Mouse (Mus musculus) frontal cortex, postnatal 10 days (tissue): ENCODE measurements around the gene Prickle3.
"Not testable (repeated sequence)": the region's sequence is repeated elsewhere in the genome, so short reads cannot be mapped to it uniquely, and the experiment has no call there.

Experiments
- DNase-seq, 2 experiments: peaks; one replicate each; pipeline ENCODE4 v3.0.0; 2022; ENCODE audit warnings: low spot score in 2 of 2, mixed read lengths in 1 of 2

The Prickle3 gene

DNA sequence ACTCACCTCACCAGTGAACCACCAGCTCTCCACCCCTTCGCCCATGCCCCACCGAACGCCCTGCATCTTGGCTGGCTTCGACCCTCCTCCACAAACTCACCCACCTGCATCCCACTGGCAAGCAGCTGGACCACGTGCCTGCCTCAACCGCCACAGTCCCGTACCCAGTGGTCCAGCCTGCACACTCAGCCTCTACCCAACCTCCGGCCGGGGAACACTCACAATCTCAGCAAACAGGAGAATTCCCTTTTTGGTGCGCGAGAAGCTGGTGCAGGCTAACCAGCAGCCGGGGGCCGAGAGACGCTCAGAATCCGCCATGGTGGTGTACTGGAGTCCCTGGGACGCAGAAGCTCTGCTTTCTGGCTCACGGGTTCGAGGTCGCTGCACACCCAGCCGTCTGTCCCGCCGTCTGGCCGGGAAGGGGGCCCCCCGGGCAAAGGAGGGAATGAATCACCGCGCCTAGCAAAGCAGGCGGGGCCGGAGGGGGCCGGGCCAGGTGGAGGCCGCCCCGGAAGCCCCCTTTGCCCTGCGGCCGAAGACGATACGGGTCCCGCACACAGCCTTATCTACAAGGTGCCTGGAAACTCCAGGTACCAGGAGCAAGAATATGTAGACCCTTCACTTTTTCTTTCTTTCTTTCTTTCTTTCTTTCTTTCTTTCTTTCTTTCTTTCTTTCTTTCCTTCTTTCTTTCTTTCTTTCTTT, 14.0 kb downstream of the Prickle3 start, which contains the start of gene Plp2:
Gene Plp2, minus strand, starts transcription at position 470 of the 703 bp plus-strand sequence.
- peak in 1 of 2 experiments; percentile 28 for DNase-seq

DNA sequence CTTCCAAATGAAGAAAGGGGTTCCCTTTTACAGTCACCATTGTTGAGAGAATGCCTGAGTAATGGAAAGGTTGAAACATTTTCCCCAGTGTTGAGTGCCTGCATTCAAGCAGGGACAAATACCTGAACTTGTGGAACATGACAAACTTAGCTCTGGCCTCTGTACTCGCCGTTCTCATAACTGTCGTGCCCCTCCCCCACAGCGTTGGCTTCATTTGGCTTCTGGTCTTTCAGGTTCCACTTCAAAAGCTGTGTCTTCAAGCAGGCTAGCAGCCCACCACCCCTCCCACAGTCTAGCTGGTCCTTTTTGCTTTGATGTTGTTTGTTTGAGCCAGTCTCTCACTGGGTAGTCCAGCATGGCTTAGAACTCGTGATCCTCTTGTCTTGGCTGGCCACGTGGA, 15.7 kb downstream of the Prickle3 start:
- no peak for DNase-seq

DNA sequence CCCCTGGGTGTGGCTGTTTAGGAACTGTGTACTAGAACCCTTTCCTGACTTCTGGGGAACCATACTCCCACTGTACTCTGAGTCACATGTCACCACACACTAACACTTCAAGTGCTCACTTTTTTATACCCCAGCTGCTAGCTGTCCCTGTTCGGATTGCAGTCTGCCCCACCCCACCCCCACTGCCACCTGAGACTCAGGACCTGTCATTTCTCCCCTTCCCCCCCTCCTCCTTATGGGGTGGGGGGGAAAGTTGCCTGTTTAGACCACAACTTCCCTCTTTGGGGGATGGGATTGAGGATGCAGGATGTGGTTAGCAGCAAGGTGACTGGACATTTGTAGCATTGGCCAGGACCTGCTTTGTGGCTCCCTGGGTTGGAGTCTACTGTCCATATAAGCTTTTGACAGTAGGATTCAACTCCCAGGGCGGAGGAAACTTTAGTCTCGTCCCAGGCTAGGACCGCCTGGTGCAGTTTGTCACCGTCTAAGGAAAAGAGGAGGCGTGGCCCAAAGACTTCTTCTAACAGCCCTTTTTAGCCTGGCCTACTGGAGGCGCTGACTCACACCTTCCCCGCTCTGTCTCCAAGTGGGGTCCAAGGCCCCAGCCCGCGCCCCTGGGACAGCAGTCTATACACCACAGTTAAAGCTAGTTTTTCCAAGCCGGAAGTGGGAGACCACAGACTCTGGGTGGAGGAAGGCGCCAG, 16.7 kb downstream of the Prickle3 start:
- no peak for DNase-seq

DNA sequence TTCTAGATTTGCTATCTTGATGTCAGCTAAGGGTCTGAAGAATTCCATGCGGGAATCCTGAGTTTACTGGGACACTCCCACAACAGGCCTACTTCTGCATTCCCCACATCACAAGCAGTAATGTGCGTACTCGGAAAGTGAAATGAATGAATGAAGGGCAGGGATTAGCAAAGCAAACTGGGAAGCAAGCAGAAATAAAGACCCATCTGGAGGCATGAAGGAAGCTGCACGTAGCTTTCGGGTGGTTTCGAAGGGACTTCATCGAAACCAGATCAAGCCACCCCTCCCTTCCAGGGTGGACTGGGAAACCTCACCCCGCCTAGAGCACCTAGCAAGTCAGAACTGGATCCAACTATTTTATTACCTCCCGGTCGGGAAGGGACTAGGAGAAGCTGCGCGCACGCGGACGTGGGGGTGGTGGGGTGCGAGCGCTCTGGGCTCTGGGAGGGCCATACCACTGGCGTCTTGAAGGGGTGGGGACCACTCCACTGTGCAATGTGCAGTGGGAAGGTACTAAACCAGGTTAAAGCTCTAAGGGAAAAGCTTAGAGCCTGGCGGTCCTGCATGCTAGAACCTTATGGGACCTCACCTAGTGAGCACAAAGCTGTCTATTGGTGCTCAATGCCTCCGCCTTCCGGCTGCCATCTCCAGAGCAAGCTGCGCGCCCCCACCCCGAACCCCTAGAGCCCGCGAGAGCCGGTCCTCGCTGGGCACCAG, 17.4 kb downstream of the Prickle3 start:
- no peak for DNase-seq

DNA sequence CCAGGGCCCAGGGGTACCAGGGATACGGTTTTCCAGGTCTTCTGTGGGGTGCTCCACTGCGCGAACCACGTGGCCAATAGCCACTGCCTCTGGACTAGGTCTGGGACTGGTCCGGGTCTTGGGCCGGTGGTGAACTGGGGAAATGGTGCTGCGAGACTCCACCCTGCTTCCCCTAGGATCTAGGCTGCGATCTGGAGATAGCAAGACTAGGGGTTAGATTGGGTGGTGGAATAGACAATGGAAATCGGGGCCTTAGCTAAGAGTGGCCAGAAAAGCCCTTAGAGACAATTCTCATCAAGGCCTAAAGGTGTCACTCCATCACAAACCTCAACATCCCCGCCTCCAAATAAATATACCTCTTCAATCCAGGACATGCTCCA, 17.9 kb downstream of the Prickle3 start:
- no peak for DNase-seq

DNA sequence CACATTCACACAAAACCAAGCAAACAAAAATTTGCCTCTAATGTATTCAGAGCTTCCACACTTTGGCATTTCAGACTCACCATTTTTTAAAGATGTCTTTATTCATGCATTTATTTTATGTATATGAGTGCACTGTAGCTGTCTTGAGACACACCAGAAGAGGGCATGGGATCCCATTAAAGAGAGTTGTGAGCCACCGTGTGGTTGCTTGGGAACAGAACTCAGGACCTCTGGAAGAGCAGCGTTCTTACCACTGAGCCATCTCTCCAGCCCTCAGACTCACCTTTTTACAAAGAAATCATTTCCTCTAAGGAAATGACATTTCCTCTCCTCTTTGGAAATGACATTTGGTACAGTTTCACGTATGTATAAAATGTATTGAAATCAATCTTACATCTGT, 21.9 kb downstream of the Prickle3 start:
- DNase-seq = no peak

DNA sequence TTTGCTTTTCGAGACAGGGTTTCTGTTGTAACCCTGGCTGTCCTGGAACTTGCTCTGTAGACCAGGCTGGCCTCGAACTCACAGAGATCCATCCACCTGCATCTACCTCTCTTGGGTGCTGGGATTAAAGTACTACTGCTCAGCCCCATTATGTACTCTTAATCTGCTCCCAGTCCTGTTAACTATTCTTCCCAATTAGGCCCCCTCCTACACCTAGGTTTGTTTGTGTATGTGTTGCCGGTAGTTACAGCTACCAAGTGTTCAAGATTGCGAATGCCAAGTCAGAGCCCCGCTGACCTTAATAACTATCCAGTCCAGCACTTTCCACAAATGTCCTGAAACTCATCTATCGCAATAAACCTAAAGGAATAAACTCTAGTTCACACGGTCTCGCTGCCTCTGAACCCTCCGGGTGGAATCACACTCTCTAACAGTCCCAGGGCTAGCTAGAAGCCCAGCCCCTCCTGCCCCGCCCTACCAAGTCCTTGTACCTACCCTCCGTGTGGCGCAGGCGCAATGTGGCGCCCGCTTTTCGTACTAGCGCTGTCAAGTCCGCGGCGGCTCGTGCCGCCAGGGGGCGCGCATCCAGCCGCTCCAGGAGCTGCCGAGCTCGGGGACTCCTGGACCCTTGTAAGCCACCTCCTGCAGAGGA, 22.5 kb downstream of the Prickle3 start:
- DNase-seq = peak; percentile 65 to 75

DNA sequence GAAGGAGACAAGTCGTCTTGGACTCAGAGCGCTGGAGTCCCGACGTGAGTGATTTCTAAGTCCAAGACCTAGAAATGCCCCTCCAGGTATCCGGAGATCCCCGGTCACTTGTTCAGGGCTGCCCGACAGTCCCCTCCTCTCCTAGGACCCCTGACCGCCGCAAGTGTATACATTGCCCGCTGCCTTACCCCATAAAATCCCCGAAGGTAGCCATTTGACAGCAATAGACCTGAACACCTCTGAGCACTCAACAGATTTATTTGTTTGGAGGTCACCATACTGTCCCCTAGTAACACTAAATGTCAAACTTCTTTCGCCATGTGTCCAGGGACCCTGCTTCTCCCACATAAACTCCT, 23.0 kb downstream of the Prickle3 start:
- no peak for DNase-seq

DNA sequence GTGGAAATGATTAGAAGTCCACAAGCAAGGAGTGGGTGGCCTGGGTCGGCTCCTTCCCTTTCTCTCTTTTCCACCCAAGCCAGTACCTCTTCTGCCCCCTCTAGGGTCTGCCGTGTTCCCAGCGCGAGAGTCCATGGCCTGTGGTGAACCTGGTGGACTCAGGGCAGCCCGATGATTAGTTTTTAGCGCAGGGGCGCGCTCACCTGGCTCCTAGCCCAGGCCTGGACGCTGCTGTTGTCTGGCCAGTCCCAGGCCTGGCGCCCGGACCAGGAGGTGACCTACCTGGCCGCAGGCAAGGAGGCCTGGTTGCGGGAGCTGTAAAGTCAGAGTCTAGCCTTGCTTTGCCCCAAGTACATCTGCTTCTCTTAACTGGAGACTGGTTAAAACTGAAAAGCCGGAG, 23.8 kb downstream of the Prickle3 start, which contains the start of gene Magix:
Gene Magix, minus strand, starts transcription at position 388 of the 400 bp plus-strand sequence.
- DNase-seq = no peak

DNA sequence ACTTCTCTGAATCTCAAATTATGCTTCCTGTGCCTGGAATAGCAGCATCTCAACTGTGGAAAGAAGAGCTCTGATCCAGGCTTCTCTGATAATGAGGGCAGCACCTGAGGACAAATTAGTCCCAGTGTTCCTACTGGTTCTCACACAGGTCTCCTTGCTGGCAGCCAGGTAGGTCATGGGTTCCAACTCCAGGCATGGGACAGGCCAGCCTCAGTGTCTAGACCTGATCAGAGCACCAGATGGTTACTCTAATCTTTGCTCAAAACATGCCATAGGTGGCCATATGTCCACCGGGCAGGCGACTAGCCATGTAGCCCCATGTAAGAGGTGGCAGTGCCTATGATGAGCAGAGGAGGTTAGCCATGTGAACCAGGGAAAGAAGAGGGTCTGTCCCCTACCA, 31.3 kb downstream of the Prickle3 start:
- no peak for DNase-seq

DNA sequence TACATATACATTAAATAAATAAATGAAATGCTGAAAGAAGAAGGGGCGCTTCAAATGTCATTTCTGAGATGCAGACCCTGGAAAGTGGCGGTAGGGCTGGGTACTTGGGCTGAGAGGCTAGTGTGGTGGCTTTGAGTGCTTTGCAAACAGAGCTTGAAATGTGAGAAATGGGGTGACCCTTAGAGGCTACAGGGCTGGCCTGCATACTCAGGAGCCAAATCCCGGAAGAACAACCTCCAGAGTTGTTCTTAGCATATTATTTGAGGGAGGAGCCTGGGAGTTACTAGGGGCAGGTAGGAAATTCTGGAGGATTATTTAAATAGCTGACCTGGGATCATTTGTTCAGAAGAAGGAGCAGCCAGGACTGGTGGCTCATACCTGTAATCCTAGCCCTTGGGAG, 33.4 kb downstream of the Prickle3 start:
- DNase-seq = no peak

DNA sequence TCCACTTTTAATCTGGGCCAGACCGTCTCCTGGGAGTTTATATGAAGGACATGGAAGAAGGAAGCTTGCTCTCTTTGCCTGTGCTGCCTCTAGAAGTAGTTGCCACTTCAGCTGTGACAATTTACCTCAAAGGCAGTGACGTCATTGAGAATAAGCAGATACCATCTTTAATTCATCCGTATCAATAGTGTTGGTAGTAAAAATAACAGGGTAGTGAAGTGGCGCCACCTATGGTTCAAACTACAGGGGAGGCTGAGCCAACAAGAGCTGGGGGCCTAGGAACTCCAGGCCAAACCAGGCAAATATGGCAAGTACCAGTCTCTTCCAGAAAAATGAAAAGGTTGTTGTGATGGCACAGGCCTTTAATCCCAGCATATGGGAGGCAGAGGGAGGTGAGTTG, 35.8 kb downstream of the Prickle3 start:
- DNase-seq = no peak

DNA sequence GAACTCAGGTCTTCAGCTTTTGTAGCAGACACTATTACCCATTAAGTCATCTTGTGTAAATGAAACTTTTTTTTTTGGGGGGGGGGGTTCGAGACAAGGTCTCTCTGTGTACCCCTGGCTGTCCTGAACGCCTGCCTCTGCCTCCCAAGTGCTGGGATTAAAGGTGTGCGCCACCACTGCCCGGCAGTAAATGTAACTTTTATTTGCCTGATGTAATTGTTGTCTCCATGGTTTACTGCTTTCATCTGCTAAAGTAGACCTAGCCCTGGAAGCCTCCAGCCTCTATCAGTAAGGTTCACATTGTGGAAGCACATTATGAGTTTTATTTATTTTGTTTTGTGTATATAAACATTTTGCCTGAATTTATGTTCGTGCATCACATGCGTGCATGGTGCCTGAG, 39.5 kb downstream of the Prickle3 start:
- DNase-seq = no peak

DNA sequence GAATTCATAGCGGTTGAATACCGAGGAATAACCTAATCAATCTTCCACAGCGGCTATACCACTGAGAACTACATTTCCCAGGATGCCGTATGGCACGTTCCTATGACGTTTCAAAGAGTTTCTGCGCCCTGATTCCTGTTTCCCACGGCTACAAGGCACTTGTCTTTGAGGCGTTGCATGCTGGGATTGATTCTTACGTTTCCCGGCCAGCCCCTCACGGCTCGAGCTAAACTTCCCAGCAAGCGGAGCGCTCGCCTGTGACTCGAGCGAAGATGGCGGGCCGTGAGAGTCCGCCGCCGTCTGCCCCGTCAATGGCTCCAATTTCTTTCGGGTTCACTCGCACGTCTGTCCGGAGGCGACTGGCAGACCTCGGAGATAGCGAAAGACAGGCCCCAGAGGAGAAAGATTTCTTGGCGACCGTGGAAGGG, 39.9 kb downstream of the Prickle3 start, which contains the start of gene Gpkow:
Gene Gpkow, plus strand, starts transcription at position 178 of the 428 bp plus-strand sequence.
- peak; percentile 77 to 78 for DNase-seq

DNA sequence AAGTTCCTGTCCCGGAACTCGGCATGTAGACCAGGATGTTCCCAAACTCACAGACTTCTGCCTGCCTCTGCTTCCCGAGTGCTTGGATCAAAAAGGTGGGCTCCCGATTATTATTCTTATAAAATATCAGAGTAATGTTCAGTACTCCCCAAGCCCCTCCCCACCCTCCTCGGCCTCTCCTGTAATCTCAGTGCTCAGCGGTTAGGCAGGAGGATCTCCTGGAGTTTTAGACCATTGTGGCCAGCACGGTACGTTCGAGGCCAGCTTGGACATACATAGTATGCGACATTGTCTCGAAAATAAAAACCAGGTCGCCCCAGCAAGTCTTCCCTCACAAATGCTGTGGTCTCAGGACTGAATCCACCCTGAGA, 56.7 kb downstream of the Prickle3 start:
- DNase-seq = not testable (repeated sequence)

DNA sequence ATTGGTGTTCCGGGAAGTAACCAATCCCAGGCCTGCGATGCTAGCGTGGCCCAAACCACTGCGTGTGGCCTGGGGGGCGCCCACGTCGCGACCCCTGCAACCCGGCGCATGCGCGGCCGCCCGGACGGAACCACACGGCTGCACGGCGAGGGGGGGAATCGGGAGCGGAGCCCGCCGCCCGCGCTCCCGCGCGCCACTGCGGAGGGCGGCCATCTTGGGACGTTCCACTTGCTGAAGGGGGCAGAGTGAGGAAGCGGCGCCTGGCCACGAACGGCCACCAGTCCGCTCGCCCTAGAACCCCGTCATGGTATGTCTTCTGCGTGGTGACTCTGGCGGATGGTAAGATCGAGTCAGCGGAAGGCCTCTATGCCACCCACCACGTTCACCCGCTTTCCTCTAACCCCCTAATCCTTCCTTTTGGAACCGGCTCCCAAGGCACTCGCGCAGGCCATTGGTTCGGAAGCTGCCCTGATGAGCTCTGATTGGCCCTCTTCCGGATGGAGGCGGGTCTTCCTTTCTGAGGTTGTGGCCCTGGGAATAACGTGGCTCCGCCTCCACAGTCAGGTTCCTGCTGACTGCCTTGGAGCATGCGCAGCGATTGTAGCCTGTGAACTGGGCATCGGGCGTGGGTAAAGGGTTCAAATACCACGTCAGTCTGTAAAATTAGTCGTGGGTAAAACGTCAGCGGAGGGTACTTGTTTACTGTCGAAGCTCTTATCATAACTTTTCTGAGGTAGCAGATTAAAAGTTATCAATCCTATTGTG, 57.3 kb downstream of the Prickle3 start, which contains the start of gene Wdr45:
Gene Wdr45, plus strand, starts transcription at position 199 of the 765 bp plus-strand sequence.
- peak; percentile 91 to 93 for DNase-seq

DNA sequence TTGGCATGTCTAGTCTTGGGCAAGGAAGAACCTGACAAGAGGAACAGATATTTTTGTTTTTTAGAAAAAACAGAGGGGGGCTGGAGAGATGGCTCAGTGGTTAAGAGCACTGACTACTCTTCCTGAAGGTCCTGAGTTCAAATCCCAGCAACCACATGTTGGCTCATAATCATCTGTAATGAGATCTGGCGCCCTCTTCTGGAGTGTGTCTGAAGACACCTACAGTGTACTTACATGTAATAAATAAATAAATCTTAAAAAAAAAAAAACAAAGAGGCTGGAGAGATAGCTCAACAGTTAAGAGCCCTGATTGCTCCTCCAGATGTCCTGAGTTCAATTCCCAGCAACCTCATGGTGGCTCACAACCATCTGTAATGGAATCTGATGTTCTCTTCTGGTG, 59.0 kb downstream of the Prickle3 start:
- not testable (repeated sequence) for DNase-seq
